Mouse (Mus musculus): ENCODE measurements around the gene Vmn1r230. TPM values are rescaled to one million over a fixed set of nuclear protein-coding genes. Genes with fewer than 3 reads are reported as not detected.

Gene Vmn1r230
- polyA plus RNA-seq (2014; fragmentation: Nextera tagmentation; extraction: Ambion mirVana), result not detected in 2 replicates

- Histone ChIP-seq H3K9ac (ENCODE audit: low read length) (no peak within 1 kb of the TSS), H3K4me1 (ENCODE audit: control insufficient read depth, insufficient read depth, low read length) (no peaks in the 10 kb centered on the region), H3K36me3 (ENCODE audit: control insufficient read depth, insufficient read depth, low read length) (no peaks in the 10 kb centered on the region), H3K4me2 (no peak within 1 kb of the TSS), H3K9me3 (ENCODE audit: control insufficient read depth, low read length) (no peaks in the 10 kb centered on the region), H3K27ac (ENCODE audit: low read depth, low read length) (no peak within 1 kb of the TSS), H3K4me3 (ENCODE audit: low read depth, low read length) (no peak within 1 kb of the TSS), H3K27me3 (ENCODE audit: control insufficient read depth, insufficient read depth, low read length) (no peaks in the 10 kb centered on the region)
- 18% methylated on average over 1 of the region's 1 CpGs for WGBS
- DNase-seq (ENCODE audit: low spot score, missing footprints), result no peak
- ATAC-seq (ENCODE audit: low FRiP score), result no peak
Observed at GRCm38 (mm10) chr17:20840144-20840543, at the start of gene Vmn1r230. Gene Vmn1r230, plus strand, starts transcription at chr17:20840444.

- DNase-seq (ENCODE audit: low spot score, missing footprints) (no peak), ATAC-seq (ENCODE audit: low FRiP score) (no peak)
- Histone ChIP-seq H3K36me3 (ENCODE audit: control insufficient read depth, insufficient read depth, low read length) (no peaks in the 10 kb centered on the region), H3K27me3 (ENCODE audit: control insufficient read depth, insufficient read depth, low read length) (no peaks in the 10 kb centered on the region), H3K4me2 (no peak within 1 kb of the TSS), H3K9ac (ENCODE audit: low read length) (no peak within 1 kb of the TSS), H3K27ac (ENCODE audit: low read depth, low read length) (no peak within 1 kb of the TSS), H3K4me1 (ENCODE audit: control insufficient read depth, insufficient read depth, low read length) (no peaks in the 10 kb centered on the region), H3K9me3 (ENCODE audit: control insufficient read depth, low read length) (no peaks in the 10 kb centered on the region; the same call in 1 of the 2 replicates), H3K4me3 (ENCODE audit: low read depth, low read length) (no peak within 1 kb of the TSS)
- 61% methylated on average over 1 of the region's 1 CpGs for WGBS
Observed at GRCm38 (mm10) chr17:20811255-20811654, 29.0 kb upstream of the Vmn1r230 start, which contains the start of gene Vmn1r229. Gene Vmn1r229, plus strand, starts transcription at chr17:20811555.

Other genes starting within 250 kb of the Vmn1r230 start
- 0.04 and 0.07 TPM in 2 replicates for gene Vmn2r110, start 244.0 kb upstream of the Vmn1r230 start, polyA plus RNA-seq (2014; fragmentation: Nextera tagmentation; extraction: Ambion mirVana)
- not detected in 2 replicates for gene Fpr-rs3, start 215.6 kb upstream of the Vmn1r230 start, polyA plus RNA-seq (2014; fragmentation: Nextera tagmentation; extraction: Ambion mirVana)
- gene Vmn1r226, start 157.6 kb upstream of the Vmn1r230 start, polyA plus RNA-seq (2014; fragmentation: Nextera tagmentation; extraction: Ambion mirVana), result not detected in 2 replicates
- gene Vmn1r227, start 110.6 kb upstream of the Vmn1r230 start, polyA plus RNA-seq (2014; fragmentation: Nextera tagmentation; extraction: Ambion mirVana), result not detected in 2 replicates
- not detected in 2 replicates for gene Vmn1r228, start 54.3 kb upstream of the Vmn1r230 start, polyA plus RNA-seq (2014; fragmentation: Nextera tagmentation; extraction: Ambion mirVana)
- gene Vmn1r229, start 28.9 kb upstream of the Vmn1r230 start, polyA plus RNA-seq (2014; fragmentation: Nextera tagmentation; extraction: Ambion mirVana), result 0.01 TPM in 1 of 2 replicates, not detected in the other
- gene Vmn1r231, start 64.6 kb downstream of the Vmn1r230 start, polyA plus RNA-seq (2014; fragmentation: Nextera tagmentation; extraction: Ambion mirVana), result not detected in 2 replicates
- gene Vmn1r232, start 79.3 kb downstream of the Vmn1r230 start, polyA plus RNA-seq (2014; fragmentation: Nextera tagmentation; extraction: Ambion mirVana), result not detected in 2 replicates
- 542 and 558 TPM in 2 replicates for gene Ppp2r1a, start 104.9 kb downstream of the Vmn1r230 start, polyA plus RNA-seq (2014; fragmentation: Nextera tagmentation; extraction: Ambion mirVana)
- gene Vmn1r233, start 156.0 kb downstream of the Vmn1r230 start, polyA plus RNA-seq (2014; fragmentation: Nextera tagmentation; extraction: Ambion mirVana), result not detected in 2 replicates
- 15.9 and 18.5 TPM in 2 replicates for gene Zfp160, start 168.5 kb downstream of the Vmn1r230 start, polyA plus RNA-seq (2014; fragmentation: Nextera tagmentation; extraction: Ambion mirVana)